Mouse (Mus musculus) ovary, postnatal 10 days (tissue): ENCODE measurements at regions not wholly inside any gene's neighbourhood (a gene's known extent, or its start where the extent isn't known, plus 50 kb on each side); places are given as distances from the start of the nearest gene placed in this dataset.
"Not testable (repeated sequence)": the region's sequence is repeated elsewhere in the genome, so short reads cannot be mapped to it uniquely, and the experiment has no call there.

ENCODE experiments used
- DNase-seq: peaks from one replicate; pipeline ENCODE4 v3.0.0; 2022; ENCODE audit warnings: low spot score

DNA sequence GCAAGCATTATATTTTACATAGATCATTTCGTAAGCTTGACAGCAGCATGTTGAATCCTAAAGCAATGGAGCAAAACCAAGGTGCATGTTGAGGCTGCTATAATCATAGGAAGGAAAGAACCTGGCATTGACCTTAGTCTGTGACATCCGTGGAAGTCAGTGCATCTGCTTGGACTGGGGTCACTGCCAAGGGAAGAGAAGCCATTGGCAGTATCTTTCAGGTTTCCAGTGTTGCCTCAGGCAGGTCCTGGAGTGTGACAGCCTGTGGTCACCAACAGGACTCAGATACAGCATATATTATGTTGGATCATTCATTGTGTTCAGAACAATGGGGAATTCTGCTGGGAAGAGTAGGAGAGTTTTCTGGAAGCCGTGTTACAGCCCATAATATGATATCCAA, 535.8 kb upstream of the Auts2 start:
- no peak for DNase-seq

DNA sequence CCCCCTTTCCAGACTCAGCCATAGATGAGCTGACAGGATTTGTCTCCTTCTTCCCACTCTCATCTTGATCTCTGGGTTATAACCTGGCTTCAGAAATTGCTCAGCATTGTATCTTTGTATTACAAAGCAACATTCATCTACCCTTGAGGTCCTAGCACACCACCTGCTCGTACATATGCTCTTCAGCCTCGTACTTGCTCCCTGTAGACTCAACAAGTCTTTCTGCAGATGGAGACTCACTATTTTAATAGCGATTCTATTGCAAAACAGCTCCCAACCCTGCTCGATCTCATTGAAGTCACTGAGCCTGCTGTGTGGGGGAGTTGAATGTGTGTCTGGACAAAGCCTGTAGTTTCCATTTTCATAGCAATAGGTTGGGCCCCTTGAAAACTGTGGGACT, 535.2 kb upstream of the Auts2 start:
- DNase-seq = no peak

DNA sequence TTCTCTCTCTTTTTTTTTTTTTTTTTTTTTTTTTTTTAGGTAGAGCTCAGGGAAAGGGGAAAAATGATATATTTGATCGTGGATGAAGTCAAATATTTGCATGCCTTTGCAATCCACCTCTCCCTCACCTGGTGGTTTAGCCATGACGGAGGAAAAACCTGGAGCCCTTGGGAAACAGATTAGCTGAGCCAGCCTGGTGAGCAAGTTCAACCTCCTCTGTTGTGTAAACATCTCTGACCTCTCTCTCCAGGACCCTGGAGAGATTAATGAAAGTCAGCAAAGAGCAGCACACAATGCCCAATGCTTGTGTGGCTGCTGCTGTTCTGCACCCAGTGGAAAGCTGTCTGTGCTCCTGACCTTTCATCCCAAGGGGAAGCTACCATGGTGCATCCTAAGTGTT, 530.2 kb upstream of the Auts2 start:
- no peak for DNase-seq

DNA sequence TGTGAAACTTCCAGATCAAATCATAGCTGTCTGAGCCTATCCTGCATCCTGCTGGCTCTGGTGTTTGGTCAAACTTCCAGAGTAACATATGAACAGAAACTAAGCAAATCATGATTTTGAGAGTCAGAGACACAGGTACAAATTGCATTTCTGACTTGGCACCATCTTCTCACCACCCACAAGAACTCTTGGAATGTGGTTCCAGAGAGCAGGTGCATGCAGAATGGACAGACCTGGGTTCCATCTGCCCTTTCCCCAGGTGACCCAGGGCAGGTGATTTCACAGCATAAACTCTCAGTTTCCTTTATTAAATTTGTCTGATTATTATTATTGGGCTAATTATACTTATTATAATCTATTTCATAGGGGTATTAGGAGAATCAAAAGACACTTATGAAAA, 527.0 kb upstream of the Auts2 start:
- DNase-seq = no peak

DNA sequence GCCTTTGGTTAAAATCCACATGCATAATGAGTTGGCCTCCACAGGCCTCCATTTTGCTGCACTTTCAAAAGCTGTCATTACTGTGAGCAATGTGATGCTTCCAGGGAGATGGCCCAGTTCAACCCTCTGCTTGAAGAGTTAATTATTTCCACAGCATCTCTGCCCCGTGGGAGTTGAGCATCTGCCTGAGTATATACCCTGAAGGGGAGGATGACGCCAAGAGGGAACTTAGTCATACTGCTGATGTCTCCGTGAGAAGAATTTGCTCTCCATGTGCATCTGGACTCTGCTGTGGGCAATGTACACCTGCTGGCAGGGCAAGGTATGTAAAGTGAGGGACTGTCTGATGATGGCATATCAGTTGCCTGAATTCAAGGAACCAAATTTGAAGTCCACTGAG, 519.3 kb upstream of the Auts2 start:
- DNase-seq = no peak

DNA sequence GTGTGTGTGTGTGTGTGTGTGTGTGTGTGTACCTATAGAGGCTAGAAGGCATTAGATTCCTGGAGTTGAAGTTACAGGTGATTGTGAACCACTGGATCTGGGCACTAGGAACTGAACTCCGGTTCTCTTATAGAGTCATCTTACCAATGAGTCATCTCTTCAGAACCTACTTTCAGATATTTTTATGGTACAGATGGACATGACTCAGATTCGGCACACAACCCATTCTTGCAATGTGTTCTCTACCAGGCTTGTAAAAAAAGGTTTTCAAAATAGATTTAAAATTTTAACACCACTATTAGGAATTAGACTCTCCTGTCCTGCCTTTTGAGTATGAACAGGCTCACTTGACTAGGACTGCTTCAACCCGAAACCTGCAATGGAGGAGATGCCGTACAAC, 504.3 kb upstream of the Auts2 start:
- no peak for DNase-seq

DNA sequence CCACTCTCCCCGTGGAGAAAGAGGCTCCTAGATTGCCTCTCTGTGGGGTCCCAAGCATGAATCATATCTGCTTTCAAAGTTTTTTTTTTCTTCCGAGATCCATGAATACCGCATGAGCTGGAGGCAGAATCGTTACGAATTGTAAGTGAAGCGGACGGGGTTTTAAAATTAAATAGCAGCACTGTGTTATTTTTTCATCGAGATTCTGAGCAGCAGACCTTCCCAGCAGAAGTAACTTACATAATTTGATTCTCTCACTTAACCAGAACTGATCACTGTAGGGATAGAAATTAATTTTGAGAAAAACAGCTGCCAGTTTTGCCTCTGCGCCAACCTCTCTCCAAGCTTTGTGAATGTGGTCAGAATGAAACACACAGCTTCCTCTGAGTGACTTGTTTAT, 502.5 kb upstream of the Auts2 start:
- no peak for DNase-seq

DNA sequence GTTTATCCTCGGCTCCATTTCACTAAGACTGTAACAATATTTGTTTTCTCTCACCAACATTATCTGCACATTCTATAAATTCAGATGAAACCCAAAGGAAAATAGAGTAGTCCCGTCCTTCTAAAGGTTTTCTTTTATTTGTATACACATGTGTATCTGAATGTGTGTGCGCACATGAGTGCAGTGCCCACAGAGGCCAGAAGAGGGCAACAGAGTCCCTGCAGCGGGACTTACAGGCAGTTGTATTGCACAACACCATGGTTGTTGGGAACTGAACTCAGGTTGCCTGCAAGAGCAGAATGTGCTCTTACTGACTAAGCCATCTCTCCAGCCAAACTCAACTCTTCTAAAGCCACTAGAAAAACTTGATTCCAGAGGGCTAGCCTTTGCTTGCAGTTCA, 484.4 kb upstream of the Auts2 start:
- no peak for DNase-seq

DNA sequence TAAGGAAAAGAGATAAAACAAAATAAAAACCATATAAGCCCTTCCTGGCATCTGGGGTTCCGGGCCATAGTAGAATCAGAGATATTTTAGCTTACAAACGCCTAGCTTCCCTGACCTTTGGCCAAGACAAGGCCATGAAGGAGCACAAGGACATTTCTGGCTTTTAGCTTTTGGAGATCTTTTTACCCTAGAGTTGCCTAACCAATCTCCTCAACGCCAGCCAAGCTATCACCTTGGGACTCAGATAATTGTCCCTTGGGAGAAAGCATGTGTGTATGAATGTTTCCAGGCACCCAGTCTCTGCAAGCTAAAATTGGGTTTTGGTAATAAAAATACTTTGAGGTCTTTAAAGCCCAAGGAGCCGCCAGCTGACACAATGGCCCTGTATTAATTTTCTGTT, 482.0 kb upstream of the Auts2 start:
- DNase-seq = no peak

DNA sequence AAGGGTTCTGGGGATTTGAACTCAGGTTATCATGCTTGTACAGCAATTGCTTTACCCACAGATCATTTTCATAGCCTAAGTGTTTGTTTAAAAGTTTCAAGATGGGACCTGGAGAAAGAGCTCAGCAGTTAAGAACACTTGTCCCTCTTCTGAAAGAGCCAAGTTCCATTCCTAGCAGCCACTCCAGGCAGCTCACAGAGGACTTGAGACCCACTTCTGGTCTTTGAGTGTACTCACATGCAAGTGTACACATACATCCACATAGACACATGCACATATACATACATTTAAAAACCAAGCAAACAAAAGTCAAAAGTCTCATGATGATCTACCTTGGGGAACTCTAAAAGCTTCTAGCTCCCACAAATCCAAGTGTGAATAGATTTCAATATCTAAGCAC, 477.7 kb upstream of the Auts2 start:
- no peak for DNase-seq

DNA sequence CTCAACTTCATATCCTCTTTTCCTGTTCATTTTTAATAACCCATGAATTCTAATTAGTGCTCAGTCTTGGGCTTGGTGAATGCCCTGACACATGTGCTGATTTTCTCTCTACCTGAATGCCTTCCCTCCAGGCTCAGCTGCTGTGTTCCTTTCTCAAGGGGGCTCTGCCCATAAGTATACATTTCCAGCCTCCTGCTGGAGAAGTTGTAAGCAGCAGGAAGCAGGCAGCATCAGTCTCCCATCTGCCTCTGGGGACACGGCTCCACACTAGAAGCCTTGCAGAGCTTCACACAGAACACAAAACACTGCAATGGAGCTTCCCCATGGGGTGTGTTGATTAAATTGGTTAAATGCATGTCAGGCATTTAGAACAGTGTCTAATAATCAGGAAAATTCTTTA, 477.0 kb upstream of the Auts2 start:
- no peak for DNase-seq

DNA sequence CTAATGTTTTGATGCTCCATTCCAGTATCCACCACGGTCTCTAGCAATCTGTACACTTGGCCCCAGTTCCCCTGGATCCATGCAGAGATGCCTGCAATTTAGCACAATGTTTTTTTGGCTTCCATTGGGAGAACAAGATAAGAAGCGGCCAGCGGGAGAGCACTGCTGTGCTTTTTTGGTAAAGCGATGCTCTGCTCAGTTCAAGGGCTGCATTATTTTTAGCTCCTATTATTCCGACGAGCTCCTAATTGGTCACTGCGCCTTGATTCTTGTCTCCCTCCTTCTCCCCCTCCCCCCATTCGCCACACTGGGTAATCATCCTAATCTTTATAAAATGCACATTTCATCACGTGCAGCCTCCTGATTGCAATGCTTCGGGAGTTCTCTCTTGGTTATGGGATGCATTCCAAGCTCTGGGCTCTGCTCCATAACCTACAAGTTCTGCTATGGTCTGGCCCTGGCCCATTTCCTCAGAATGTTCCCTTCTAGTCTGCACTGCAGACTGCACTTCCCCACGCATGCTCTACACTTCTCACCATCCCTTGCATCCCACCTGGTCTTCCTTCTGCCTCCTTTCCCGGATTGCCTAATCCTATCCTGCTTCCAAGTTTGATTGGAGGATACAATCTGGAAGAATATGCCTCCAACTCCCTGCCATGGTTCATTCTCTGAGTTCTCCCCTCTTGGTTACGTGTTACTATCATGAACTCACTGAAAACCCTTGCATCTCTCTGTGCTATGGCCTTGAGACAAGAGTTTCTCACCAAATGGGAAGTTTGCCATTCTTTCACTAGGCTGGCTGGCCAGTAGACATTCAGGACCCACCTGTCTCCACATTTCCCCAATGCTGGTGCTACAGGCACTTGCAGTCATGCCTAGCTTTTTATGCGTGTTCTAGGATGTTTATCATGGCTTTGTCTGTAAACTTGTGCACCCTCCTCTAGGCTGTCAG, 467.8 kb upstream of the Auts2 start:
- no peak for DNase-seq

DNA sequence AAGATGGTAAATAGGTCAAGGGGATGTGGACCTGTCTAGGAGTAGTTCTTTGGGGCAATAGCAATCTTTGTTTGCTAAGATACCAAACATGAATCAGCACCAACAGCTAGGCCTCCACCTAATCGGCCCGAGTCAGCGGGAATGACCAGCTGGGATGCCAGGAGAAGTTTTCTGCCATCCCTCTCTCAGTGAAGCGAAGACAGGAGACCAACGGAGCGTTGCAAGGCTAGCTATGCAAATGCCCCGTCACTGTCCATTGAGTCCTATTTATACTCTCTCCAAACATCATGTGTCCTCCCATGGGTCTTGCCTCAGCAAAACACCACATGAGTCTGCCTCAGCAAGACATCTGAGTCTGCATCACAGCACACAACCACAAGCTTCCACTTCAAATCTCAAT, 439.7 kb upstream of the Auts2 start:
- no peak for DNase-seq

DNA sequence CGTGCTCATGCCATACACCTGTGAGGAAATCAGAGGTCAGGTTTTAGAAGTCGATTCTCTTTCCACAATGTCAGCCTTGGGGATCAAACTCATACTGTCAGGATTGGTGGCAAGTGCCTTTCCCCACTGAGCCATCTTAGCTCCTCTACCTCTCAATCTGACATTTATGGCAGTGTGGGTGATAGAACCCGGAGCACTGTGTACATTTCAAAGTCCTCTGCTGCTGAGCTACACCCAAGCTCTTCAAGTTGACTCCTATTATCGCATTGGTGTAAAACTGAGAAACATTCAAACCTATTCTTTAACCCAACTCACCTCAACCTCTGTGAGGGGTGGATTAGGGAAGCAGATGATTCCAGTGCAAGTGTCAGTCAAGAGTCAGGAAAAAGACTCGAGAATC, 435.9 kb upstream of the Auts2 start:
- DNase-seq = no peak

DNA sequence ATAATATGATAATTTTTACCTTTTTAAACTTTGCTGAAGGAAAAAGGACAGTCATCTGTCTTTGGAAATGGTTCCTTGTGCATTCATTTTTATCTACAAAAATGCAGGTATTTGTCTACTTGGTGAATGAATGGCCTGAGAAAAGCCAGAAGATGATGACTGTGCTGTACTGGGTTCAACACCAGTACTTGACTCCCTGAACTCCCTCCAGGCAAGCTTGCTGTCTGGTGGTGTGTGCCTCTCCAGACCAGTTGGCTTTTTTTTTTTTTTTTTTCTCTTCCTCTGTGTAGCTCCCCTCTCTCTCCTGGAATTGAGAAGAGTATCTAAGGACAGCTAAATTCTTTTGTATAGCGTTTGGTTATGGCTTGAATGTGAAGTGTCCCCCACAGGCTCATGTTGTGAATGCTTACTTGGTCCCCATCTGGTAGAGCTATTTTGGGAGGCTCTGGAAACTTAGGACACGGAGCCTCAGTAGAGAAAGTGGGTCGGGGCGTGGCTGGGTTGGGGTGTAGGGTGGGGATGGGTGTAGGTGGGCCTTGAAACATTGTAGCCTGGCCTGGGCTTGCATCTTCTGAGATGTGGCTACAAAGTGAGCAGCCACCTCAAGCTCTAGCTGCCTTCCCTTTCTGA, 432.3 kb upstream of the Auts2 start:
- DNase-seq = no peak

DNA sequence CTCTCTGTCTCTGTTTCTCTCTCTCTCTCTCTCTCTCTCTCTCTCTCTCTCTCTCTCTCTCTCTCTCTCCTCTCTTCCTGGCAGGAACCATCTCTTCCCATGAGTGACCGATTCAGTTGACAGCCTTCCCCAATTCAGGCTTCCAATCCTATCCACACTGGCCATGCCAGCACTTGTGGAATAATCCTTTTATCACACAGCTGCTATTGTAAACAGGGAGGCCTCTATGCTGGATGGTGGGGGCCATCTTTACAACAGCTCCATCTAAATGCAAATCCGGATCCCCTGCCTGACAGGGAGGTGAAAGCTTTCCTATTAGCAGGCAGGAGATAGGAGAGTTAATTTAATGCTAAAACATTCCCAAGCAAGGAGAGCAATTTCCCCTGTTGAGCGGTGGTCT, 431.7 kb upstream of the Auts2 start:
- DNase-seq = no peak

DNA sequence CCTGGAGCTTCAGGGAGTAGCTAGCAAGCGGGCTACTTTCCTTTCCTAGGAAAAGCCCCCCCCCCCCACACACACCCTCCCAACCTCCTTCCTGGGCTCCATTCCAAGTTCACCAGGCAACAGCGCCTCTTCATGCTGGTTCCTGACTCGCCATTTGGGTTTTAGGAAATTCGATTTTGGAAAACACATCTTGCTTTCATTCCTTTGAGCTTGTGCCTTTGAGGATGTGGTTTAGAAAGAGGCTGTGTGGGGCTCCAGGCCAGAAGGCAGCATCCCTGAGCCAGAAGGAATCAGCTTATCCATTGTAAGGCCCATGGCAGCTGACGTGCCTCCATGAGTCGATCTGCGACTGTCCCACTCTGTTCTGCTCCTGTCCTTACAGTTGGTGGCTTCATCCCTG, 427.9 kb upstream of the Auts2 start:
- no peak for DNase-seq

DNA sequence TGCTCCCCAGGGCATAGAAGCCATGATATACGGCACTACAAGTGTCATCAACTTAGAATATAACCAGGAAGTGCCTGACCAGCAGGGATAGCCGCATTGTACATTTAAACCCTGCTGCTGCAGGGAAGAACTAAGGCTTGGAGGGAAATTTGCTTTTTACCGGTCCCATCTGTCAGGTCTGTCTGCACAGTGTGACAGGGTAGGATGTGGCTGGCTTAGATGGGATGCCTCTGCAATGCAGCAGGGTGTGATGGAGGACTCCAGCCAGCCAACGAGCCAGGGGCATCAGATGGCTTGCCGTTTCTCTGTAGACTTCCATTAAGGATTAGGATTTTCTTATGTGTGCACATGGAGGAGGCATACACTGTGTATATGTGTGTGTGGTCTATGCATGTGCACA, 426.2 kb upstream of the Auts2 start:
- DNase-seq = no peak

DNA sequence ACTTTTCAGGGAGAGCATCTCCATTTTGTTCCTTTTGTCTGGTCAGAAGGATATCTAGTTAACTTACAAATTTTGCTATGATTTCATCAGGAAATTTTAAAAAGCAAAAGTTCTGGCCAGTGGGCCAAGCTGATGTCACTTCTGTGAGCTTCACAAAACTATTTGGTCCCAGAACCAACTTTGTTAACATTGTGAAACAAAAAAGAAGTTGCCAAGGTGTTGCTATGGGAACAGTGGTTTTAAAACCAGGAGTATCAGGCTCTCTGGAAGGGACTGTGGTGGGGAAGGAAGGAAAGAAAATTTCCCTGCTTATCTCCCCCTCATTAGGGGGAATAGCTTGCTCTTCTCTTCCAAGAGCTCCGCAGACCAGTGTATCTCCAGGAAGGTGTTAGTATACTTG, 416.8 kb upstream of the Auts2 start:
- DNase-seq = no peak

DNA sequence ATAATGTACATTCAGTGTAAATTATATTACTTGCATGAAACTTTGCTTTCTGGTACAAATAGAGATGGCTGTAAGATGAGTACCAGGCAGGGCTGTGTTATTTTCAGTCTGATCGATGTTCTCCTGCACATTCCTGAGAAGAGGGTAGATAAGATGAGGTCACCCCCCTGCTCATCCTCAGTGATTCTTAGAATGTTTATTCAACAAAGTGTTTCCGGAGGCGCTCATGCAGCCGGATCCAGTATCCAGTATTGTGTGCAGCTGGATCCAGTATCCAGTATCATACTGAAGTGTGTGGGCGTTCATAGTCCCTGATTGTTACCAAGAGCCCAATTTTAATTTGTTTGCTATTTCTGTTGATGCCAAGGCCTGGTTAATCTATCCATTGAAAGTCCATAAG, 413.0 kb upstream of the Auts2 start:
- DNase-seq = no peak

DNA sequence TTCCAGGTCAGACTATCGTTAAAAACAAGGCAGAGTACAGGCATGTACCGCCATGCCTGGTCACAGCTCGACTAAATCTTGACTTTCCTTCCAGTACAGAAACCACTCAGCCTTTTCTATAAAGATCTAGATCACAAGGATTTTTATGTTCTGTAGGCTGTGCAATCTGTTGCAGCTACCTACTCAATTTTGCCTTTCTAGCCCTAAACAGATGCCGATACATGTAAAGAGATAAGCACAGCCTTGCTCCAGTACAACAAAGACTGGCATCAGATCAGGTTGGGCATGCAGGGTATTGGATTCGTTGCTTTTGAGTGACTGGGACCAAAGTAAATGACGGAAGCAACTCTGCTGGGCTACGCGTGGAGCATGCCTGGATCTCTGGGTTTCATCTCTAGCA, 411.9 kb upstream of the Auts2 start:
- DNase-seq = no peak

DNA sequence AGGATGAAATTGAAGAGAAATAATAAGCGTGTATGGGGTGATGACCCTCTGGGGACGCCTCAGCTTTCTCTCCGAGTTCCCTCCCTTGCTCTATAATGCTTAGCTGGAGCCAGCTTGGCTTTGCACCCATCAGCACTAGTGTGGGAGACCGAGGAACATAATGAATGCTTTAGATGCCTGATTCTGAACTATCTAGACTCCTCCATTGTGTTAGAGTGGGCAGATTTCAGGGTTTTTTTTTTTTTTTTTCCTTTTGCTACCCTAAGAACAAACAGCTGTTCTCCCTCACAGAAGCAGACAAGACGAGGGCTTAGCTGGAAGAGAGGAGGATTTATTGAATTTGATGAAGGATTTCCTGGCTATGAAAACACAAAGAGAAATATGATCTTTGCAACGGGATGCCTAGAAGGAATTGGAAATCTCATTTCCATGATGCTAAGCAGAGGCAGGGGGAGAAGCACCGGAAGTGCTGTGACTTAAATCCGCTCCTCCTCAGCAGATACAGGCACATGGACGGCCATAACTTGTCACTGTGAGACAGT, 390.4 kb upstream of the Auts2 start:
- DNase-seq = no peak

DNA sequence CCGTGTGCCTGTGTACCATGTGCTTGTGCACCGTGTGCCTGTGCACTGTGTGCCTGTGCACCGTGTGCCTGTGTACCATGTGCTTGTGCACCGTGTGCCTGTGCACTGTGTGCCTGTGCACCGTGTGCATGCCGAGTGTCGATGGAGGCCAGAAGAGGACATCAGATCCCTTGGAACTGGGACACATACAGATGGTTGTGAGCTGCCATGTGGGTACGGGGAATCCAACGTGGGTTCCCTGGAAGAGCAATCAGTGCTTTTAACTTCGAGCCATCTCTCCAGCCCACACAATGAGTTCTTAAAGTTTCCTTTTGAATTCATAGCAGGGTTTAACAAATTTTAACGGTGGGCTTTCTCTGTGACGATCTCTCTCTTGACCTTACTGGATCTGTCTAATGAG, 386.8 kb upstream of the Auts2 start:
- not testable (repeated sequence) for DNase-seq

DNA sequence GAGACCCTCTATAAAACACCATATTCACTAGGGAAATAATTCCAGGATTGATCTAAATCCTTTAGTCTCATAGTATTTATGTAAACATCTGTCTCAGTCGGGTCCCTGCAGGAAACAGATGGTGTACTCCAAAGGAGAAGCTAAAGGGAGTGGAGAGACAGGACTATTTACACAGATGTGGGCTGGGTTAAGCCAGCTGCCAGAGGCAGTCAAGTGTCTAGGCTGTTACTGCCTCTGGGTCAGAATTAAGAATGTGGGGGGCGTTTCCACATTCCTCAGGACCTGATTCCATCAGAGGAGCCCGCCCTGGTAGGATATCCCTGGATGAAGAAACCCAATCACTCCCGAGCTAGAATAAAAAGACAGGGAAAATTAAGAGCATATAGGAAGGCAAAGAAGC, 380.2 kb upstream of the Auts2 start:
- no peak for DNase-seq
